Comparison of ENCODE assay signal across 8 mouse cellular contexts in the genomic region with DNA sequence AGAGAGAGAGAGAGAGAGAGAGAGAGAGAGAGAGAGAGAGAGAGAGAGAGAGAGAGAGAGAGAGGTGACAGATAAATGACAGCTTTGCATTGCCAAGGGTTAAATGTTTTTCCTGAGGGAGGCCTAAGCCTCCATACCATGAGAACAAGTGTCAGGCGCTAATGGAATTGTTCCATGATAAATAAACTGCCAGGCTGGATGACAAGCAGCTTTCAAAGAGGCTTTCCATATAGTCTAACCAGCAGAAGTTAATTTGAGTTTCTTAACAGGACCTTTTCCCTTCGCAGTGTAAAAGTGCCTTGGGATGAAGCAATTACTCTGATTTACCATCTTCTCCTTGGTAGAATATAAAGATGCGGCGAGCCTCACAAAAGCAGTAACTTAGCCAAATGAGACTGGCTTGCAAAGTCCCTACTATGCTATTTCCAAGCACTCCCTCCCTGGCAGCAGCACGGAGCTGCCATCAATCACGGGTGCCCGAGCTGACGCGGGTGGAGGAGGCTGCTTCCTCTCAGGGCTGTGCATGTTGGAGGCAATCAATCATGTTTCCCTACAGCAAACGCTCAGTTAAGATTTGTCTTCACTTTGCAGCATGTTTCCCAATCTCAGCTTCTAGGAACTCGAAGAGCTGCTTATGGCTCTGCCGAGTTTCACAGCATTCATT.
DNase-seq lines count a peak whose midpoint lies in the region; ATAC-seq lines count a peak whose summit lies in the region.

No protein-coding gene starts in this region.

- H3K9ac ChIP-seq in lung, embryonic 16.5 days (ENCODE audit: low read length), result no peak overlapping the region

- WGBS in lung, embryonic 16.5 days, result 13% methylated on average over 12 of the region's 12 CpGs

- H3K27me3 ChIP-seq in lung, embryonic 16.5 days (ENCODE audit: control insufficient read depth, insufficient read depth, low read depth, low read length), result no peaks in the 10 kb centered on the region

- no peaks in the 10 kb centered on the region for H3K36me3 ChIP-seq in lung, embryonic 16.5 days (ENCODE audit: control insufficient read depth, insufficient read depth, low read length)

- H3K4me1 ChIP-seq in lung, embryonic 16.5 days (replicated peaks; ENCODE audit: control insufficient read depth, insufficient read depth, low read length), result peaks cover 18% of the 10 kb centered on the region

- H3K4me3 ChIP-seq in lung, embryonic 16.5 days (ENCODE audit: low read length), result no peak overlapping the region

- no peak overlapping the region for H3K27ac ChIP-seq in lung, embryonic 16.5 days (ENCODE audit: low read length)

- ATAC-seq in frontal cortex, adult (ENCODE audit: low TSS enrichment), result peak; percentile 84
- peak; percentile 84 for ATAC-seq in lung, embryonic 16.5 days (ENCODE audit: low read depth)

- DNase-seq in frontal cortex, postnatal 10 days (ENCODE audit: low spot score in 2 of 2), result no peak
- DNase-seq in testis, postnatal 10 days (ENCODE audit: low spot score), result peak; percentile 32
- no peak for DNase-seq in testis, postnatal 14 days (ENCODE audit: low spot score)
- DNase-seq in yolk sac, embryonic 10.5 days (ENCODE audit: low spot score), result peak; percentile 32
- no peak for DNase-seq in natural killer cell, adult 2 months (ENCODE audit: low spot score in 2 of 2)
- no peak for DNase-seq in heart, adult 18-20 months

- H3K4me2 ChIP-seq in lung, embryonic 16.5 days (ENCODE audit: low read depth, low read length), result peak overlapping the region; percentile 12; the same call in 1 of the 2 replicates

- H3K9me3 ChIP-seq in lung, embryonic 16.5 days (ENCODE audit: control insufficient read depth, low read length), result no peaks in the 10 kb centered on the region

Comparison
In these comparisons a context has a peak if more than half of its experiments do, and no peak if none do; other contexts are left out.
1. DNase-seq: peak in testis, postnatal 10 days (single experiment) and yolk sac, embryonic 10.5 days (single experiment); none in frontal cortex, postnatal 10 days (0 of 2), testis, postnatal 14 days (single experiment), natural killer cell, adult 2 months (0 of 2) and heart, adult 18-20 months (0 of 2).